Comparison of ENCODE assay signal across 8 mouse cellular contexts in the genomic region with DNA sequence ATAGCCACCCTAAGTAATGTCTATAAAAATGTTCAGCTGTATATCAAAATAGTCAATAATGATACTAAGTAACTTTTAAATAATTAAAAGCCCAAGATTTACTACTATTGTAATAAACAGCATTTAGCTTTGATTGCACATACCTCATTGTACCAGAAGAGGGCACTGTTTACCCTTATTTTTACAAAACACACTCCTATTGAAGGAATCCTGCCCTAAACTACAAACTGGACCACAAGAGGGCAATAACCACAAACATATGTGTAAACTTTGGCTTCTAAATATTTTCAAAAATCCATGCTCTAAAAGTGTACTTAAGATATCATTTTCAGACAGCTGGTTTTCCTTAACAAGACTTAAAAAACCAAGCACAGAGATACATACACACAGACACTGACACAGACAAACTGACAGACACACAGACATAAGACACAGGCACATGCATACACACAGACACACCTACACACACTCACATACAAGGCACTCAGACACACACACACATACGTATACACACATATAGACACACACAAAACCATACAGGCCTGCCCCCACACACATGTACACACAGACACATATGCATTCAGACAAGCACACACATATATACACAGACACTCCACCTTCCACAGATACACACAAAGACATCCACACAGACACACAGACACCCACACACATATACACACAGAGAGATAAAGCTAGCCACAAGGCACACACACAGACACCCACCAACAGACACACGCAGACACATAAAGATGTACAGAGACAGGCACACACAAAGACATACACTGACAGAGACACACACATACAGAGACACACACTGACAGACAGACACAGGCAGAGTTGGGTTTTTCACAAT. TPM values are rescaled to one million over a fixed set of nuclear protein-coding genes. Genes with fewer than 3 reads are reported as not detected.
DNase-seq lines count a peak whose midpoint lies in the region; ATAC-seq and TF ChIP-seq lines count a peak whose summit lies in the region.

No protein-coding gene starts in this region.

- no peak overlapping the region for H3K4me3 ChIP-seq in ES-Bruce4 (ENCODE audit: low read depth, low read length)
- no peak overlapping the region for H3K4me3 ChIP-seq in heart, embryonic 16.5 days (ENCODE audit: low read length)
- H3K4me3 ChIP-seq in midbrain, postnatal 0 days (ENCODE audit: low read depth, low read length), result no peak overlapping the region

- WGBS in heart, embryonic 16.5 days, result 78% methylated on average over 2 of the region's 2 CpGs
- 77% methylated on average over 2 of the region's 2 CpGs for WGBS in midbrain, postnatal 0 days

- H3K4me1 ChIP-seq in ES-Bruce4 (ENCODE audit: control insufficient read depth, insufficient read depth, low read length), result no peaks in the 10 kb centered on the region
- no peaks in the 10 kb centered on the region for H3K4me1 ChIP-seq in heart, embryonic 16.5 days (ENCODE audit: control insufficient read depth, insufficient read depth, low read length)
- H3K4me1 ChIP-seq in midbrain, postnatal 0 days (ENCODE audit: insufficient read depth, low read length), result no peaks in the 10 kb centered on the region

- no peaks in the 10 kb centered on the region for H3K27me3 ChIP-seq in ES-Bruce4 (ENCODE audit: control insufficient read depth, insufficient read depth, low read length, poor library complexity, severe bottlenecking)
- no peaks in the 10 kb centered on the region for H3K27me3 ChIP-seq in heart, embryonic 16.5 days (ENCODE audit: control insufficient read depth, insufficient read depth, low read length)
- H3K27me3 ChIP-seq in midbrain, postnatal 0 days (ENCODE audit: insufficient read depth, low read length), result no peaks in the 10 kb centered on the region

- no peaks in the 10 kb centered on the region for H3K9me3 ChIP-seq in ES-Bruce4 (replicated peaks; ENCODE audit: control insufficient read depth, insufficient read depth, low read length, poor library complexity, severe bottlenecking)
- no peaks in the 10 kb centered on the region for H3K9me3 ChIP-seq in heart, embryonic 16.5 days (replicated peaks; ENCODE audit: control insufficient read depth, low read length)
- H3K9me3 ChIP-seq in midbrain, postnatal 0 days (ENCODE audit: low read length), result no peaks in the 10 kb centered on the region

- intact Hi-C loops in left cerebral cortex, postnatal 14 days (cut with DNase I), result loop anchor here (2.0 kb wide), 1 partner anchor 65 kb away; a partner anchor contains a TSS

- TF ChIP-seq CTCF in ES-Bruce4 (IDR thresholded peaks at IDR 0.05; ENCODE audit: low read depth, low read length), result peak; percentile 36
- peak; percentile 94 for TF ChIP-seq CTCF in midbrain, postnatal 0 days (IDR thresholded peaks at IDR 0.05)

- no peak overlapping the region for H3K9ac ChIP-seq in ES-Bruce4 (ENCODE audit: low read depth, poor library complexity, severe bottlenecking)
- H3K9ac ChIP-seq in heart, embryonic 16.5 days (ENCODE audit: low read length), result no peak overlapping the region
- H3K9ac ChIP-seq in midbrain, postnatal 0 days (replicated peaks; ENCODE audit: low read length, poor library complexity, severe bottlenecking), result no peak overlapping the region

- no peak for TF ChIP-seq EP300 in ES-Bruce4 (IDR thresholded peaks at IDR 0.05; ENCODE audit: insufficient read depth, low read depth, low read length)

- no peak overlapping the region for H3K27ac ChIP-seq in ES-Bruce4 (ENCODE audit: insufficient read depth, low read length)
- no peak overlapping the region for H3K27ac ChIP-seq in heart, embryonic 16.5 days (ENCODE audit: low read length)
- H3K27ac ChIP-seq in midbrain, postnatal 0 days (ENCODE audit: low read depth, low read length), result no peak overlapping the region

- 0 out of 2 replicates have a peak, but pooled peaks have one; percentile 41 for ATAC-seq in heart, embryonic 16.5 days (replicated peaks; ENCODE audit: extremely low read depth, insufficient read depth, low FRiP score)
- ATAC-seq in midbrain, postnatal 0 days (ENCODE audit: low FRiP score), result peak; percentile 65; the same call in 1 of the 2 replicates

- H3K36me3 ChIP-seq in ES-Bruce4 (ENCODE audit: control insufficient read depth, insufficient read depth, low read length, poor library complexity, severe bottlenecking), result no peaks in the 10 kb centered on the region
- no peaks in the 10 kb centered on the region for H3K36me3 ChIP-seq in heart, embryonic 16.5 days (ENCODE audit: control insufficient read depth, insufficient read depth)
- peaks cover 4% of the 10 kb centered on the region; the same call in 1 of the 2 replicates for H3K36me3 ChIP-seq in midbrain, postnatal 0 days (ENCODE audit: insufficient read depth, low read length)

- no peak for TF ChIP-seq POLR2A in ES-Bruce4 (IDR thresholded peaks at IDR 0.05; ENCODE audit: insufficient read depth, low read length)

- peak; percentile 81 for DNase-seq in layer of hippocampus, adult 11-12 months (ENCODE audit: low spot score)
- no peak for DNase-seq in layer of hippocampus, adult 8-10 months (ENCODE audit: low spot score in 2 of 2)
- peak; percentile 37 for DNase-seq in cerebellum, adult 11-12 months
- peak; percentile 75 to 83 for DNase-seq in left cerebral cortex, postnatal 14 days (ENCODE audit: low spot score in 2 of 2)
- peak; percentile 86 for DNase-seq in midbrain, postnatal 0 days (ENCODE audit: low spot score)
- DNase-seq in right cerebral cortex, postnatal 4 days, result no peak

- no peak overlapping the region for H3K4me2 ChIP-seq in heart, embryonic 16.5 days (ENCODE audit: low read depth, low read length)
- no peak overlapping the region for H3K4me2 ChIP-seq in midbrain, postnatal 0 days (ENCODE audit: low read depth, low read length, poor library complexity, severe bottlenecking)

RNA-seq across cellular contexts. Expression of a gene that starts 21.3 kb away (rescaled TPM):
- 10 to 100 TPM; 62.0 to 75.5 (median 66.3) TPM for total RNA-seq in layer of hippocampus, adult 8-10 months (2022)
- polyA plus RNA-seq in ES-Bruce4 (2011; ENCODE audit: insufficient read depth, insufficient read length, low read depth, missing spikeins), result 145 and 151 TPM in 2 replicates
- polyA plus RNA-seq in heart, embryonic 16.5 days (2015; fragmentation: Nextera tagmentation; extraction: Ambion mirVana), result 41.8 and 46.6 TPM in 2 replicates
- total RNA-seq in left cerebral cortex, postnatal 14 days (2021), result 10 to 100 TPM; 82.2 to 89.6 TPM
- total RNA-seq in midbrain, postnatal 0 days (2014; rRNA removed), result 128 and 189 TPM in 2 replicates
- 62.2 and 63.1 TPM in 2 replicates for polyA plus RNA-seq in midbrain, postnatal 0 days (2015; fragmentation: Nextera tagmentation; extraction: Ambion mirVana)

RNA-seq across cellular contexts. Expression of a gene that starts 46.7 kb away (rescaled TPM):
- 10 to 100 TPM; 64.9 to 75.5 (median 68.0) TPM for total RNA-seq in layer of hippocampus, adult 8-10 months (2022)
- 69.3 and 72.9 TPM in 2 replicates for polyA plus RNA-seq in ES-Bruce4 (2011; ENCODE audit: insufficient read depth, insufficient read length, low read depth, missing spikeins)
- polyA plus RNA-seq in heart, embryonic 16.5 days (2015; fragmentation: Nextera tagmentation; extraction: Ambion mirVana), result 40.5 and 41.0 TPM in 2 replicates
- total RNA-seq in left cerebral cortex, postnatal 14 days (2021), result 10 to 100 TPM; 65.6 to 73.0 TPM
- total RNA-seq in midbrain, postnatal 0 days (2014; rRNA removed), result 47.1 and 68.6 TPM in 2 replicates
- polyA plus RNA-seq in midbrain, postnatal 0 days (2015; fragmentation: Nextera tagmentation; extraction: Ambion mirVana), result 53.1 and 55.0 TPM in 2 replicates

Comparison
In these comparisons a context has a peak if more than half of its experiments do, and no peak if none do; other contexts are left out.
1. DNase-seq: peak in layer of hippocampus, adult 11-12 months (single experiment), cerebellum, adult 11-12 months (single experiment), left cerebral cortex, postnatal 14 days (2 of 2) and midbrain, postnatal 0 days (single experiment); none in layer of hippocampus, adult 8-10 months (0 of 2) and right cerebral cortex, postnatal 4 days (single experiment).